Mouse (Mus musculus) bone marrow macrophage, adult 2 months (primary cell): ENCODE measurements around the gene Sp6. TPM values are rescaled to one million over a fixed set of nuclear protein-coding genes. Genes with fewer than 3 reads are reported as not detected.

ENCODE experiments used
- H3K27ac ChIP-seq: 2 replicates; pipeline ENCODE4 v1.5.1; 2012; ENCODE audit warnings: low read depth, low read length; ENCODE audit not compliant: insufficient read depth
- H3K4me1 ChIP-seq: 2 replicates; pipeline ENCODE4 v1.6.1; 2012; ENCODE audit warnings: low read length; ENCODE audit not compliant: control insufficient read depth, insufficient read depth
- H3K4me3 ChIP-seq: 2 replicates; pipeline ENCODE4 v1.5.1; 2012; ENCODE audit warnings: mild to moderate bottlenecking, low read length, moderate library complexity; ENCODE audit not compliant: insufficient read depth
- CTCF ChIP-seq: IDR thresholded peaks from 2 replicates; pipeline ENCODE4 v1.5.1; 2012; ENCODE audit warnings: low read depth, mild to moderate bottlenecking, low read length, moderate library complexity
- POLR2A ChIP-seq: IDR thresholded peaks from 2 replicates; pipeline ENCODE4 v1.6.1; 2012; ENCODE audit warnings: mild to moderate bottlenecking, low read depth, low read length, borderline replicate concordance
- polyA plus RNA-seq: library from polyadenylated mRNA; stranded (reverse); fragments of >200 nt; gene quantifications from 2 replicates; pipeline ENCODE4 v1.2.4, GENCODE M21; 2012; ENCODE audit not compliant: missing spikeins, insufficient read depth, insufficient read length

Gene Sp6
- polyA plus RNA-seq, 1 experiment: 0.31 TPM

DNA sequence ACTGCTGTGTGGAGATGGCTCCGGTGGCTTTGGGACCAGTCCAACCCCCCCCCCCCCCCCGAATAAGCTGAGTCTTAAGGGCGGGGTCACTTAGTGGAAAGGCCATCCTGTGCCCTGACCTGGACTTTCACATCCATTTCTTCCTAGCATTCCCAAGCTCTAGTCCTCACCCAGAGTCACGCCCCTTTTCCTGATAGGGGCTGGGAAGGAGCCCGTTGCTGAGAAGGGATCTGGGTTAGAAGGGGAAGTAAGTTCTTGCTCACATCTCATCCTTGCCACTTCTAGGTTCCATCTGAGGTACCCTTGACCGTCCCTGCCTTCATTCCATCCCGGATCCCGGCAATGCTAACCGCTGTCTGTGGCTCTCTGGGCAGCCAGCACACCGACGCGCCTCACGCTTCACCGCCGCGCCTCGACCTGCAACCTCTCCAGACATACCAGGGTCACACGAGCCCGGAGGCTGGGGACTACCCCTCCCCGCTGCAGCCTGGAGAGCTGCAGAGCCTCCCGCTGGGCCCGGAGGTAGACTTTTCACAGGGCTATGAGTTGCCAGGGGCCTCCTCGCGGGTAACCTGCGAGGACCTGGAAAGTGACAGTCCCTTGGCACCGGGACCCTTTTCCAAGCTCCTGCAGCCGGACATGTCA, 8.0 kb downstream of the Sp6 start:
- Histone ChIP-seq H3K4me3 (peak overlapping the region; percentile 88; the same call in 1 of the 2 replicates), H3K4me1 (peaks cover 7% of the 10 kb centered on the region)

DNA sequence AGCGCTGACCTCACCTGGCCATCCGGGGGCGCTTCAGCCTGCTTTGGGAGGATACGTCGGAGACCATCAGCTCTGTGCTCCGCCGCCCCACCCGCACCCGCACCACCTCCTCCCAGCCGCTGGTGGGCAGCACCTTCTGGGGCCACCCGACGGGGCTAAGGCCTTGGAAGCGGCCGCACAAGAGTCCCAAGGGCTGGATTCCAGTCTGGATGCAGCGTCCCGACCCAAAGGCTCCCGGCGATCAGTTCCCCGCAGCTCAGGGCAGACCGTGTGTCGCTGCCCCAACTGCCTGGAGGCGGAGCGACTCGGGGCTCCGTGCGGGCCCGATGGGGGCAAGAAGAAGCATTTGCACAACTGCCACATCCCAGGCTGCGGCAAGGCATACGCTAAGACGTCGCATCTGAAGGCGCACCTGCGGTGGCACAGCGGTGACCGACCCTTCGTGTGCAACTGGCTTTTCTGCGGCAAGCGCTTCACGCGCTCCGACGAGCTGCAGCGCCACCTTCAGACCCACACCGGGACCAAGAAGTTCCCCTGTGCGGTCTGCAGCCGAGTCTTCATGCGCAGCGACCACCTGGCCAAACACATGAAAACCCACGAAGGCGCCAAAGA, 8.8 kb downstream of the Sp6 start:
- TF ChIP-seq POLR2A (no peak), CTCF (peak; percentile 46)
- H3K4me1 ChIP-seq: peaks cover 7% of the 10 kb centered on the region
- H3K27ac ChIP-seq: no peak overlapping the region
- peak overlapping the region; percentile 88 for H3K4me3 ChIP-seq

More for the DNA sequence above, 8.0 kb downstream of the Sp6 start:
- TF ChIP-seq POLR2A (no peak), CTCF (no peak)
- no peak overlapping the region for H3K27ac ChIP-seq

DNA sequence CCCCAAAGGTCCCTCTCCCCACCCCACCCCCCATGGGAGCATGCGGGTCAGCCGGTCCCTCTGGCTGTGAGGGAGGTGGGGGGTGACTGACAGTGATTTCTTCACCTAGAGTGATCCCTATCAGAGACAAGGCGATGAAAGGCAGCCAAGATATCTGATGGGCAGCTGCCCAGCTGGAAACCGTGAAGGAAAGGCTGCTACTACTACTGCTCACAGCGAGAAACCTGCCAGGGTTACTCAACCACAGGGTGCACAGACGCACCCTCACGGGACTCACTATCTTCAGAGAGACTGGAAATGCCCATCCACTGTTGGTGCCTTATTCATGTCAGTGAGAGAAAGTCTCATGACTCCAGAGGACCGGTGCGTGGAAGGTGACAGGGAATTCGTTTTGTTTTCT, 11.8 kb downstream of the Sp6 start:
- no peak overlapping the region for H3K4me3 ChIP-seq
- H3K27ac ChIP-seq: no peak overlapping the region
- peaks cover 7% of the 10 kb centered on the region for H3K4me1 ChIP-seq
- TF ChIP-seq CTCF (no peak), POLR2A (no peak)

DNA sequence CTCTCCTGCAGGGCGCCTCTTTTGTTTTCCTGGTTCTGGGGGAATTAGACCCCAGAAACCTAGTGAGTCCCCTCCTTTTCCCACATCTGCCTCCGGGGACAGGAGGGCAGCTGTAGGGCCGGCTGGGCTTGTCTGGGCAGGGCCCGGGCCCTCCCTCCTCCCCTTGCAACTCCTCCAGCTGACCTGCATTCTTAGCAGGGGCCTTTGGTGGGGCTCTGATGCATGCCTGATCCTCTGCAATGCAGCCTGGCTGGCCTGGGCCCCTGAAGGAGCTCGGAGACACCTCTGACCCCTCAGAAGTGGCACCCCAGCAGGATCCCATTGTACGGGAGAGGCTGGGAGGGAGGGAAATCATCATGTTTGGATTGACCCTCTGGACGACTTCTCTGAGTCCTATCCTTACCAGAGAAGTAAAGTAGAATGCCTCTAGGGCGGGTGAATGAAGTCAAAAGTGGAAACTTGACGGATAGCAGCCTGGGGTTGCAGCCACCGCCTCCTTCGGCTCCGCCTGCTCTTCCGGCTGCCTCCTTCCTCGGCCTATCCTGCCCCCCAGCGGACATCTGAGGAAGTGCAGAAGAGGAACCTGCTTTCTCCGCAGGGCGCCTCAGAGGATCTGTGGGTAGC, 12.6 kb downstream of the Sp6 start:
- Histone ChIP-seq H3K4me3 (peak overlapping the region; percentile 38), H3K27ac (no peak overlapping the region), H3K4me1 (peaks cover 10% of the 10 kb centered on the region)
- TF ChIP-seq POLR2A: no peak
- peak; percentile 45 for TF ChIP-seq CTCF

DNA sequence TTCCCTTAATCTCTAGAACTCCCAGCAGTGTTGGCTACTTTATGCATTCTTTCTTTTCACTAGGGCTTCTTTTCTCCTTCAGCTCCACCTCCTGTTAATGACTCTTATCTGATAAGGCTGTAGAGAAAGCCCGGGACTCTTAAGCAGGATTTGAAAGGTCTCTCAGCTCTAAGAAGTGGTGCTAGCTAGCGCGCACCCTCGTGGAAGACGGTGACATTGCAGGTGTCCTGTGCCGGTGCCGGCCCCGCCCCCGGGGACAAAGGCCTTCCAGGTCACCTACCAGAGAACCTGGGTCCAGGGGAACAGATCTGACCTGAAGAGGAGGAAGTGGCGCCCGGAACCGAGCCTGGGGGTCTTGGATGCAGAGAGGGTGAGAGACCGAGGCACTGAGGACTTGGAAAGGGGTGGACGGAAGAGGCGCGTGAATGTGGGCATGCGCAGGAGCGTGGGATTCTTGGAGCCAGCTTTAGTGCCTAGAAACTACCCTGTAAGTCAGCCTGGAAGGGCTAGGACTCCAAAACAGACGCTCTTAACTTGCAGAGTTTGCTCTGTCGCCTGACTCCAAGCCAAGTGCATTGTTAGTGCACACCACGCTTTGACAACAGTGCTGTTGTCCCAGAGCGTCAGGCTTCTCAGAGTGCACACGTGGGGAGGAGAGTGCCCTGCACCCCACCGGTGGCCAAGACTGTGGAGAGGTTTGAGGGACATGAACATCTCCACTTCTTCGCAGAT, 16.7 kb downstream of the Sp6 start, which contains the start of gene Scrn2:
TSS of gene Scrn2 (plus strand) at position 253 of the 732 bp plus-strand sequence.
- TF ChIP-seq CTCF: peak; percentile 50; the same call in 1 of the 2 replicates
- TF ChIP-seq POLR2A: no peak
- H3K4me1 ChIP-seq: peaks cover 8% of the 10 kb centered on the region
- H3K4me3 ChIP-seq: peak within 1 kb of the TSS; percentile 74
- no peak within 1 kb of the TSS for H3K27ac ChIP-seq

DNA sequence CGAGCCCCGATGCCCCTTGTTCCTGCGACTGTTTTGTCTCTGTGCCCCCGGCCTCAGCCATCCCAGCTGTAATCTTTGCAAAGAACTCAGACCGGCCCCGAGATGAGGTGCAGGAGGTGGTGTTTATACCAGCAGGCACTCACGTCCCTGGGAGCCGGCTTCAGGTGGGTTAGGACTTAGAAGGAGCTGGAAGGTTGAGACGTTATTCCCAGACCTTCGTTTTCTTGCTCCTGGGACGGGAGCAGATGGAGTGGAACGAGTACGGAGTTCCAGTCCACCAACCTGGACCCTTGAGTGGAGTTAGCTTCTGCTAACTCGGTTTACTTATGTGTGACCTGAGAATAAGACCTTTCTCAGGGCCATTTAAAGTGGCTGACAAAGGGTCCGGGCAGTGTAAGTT, 17.2 kb downstream of the Sp6 start:
- H3K4me1 ChIP-seq: peaks cover 8% of the 10 kb centered on the region
- peak overlapping the region; percentile 74 for H3K4me3 ChIP-seq
- H3K27ac ChIP-seq: no peak overlapping the region
- TF ChIP-seq CTCF (no peak), POLR2A (no peak)

DNA sequence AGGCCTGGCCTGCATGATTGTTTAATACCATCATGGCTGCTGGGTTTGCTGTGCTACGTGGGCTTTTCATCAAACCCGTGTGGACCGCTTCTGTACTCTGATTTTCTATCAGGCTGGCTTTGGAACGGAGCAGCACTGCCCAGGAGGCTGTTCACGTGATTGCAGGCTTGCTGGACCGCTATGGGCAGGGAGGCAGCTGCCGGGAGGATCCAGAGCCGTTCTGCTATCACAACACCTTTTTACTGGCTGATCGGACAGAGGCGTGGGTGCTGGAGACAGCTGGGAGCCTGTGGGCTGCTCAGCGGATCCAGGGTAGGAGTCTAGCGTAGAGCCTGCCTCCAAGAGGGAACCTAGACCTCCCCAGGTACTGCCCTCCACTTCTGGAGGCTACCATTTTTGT, 18.8 kb downstream of the Sp6 start:
- TF ChIP-seq POLR2A: no peak
- no peak for TF ChIP-seq CTCF
- peaks cover 3% of the 10 kb centered on the region; the same call in 1 of the 2 replicates for H3K4me1 ChIP-seq
- no peak overlapping the region for H3K27ac ChIP-seq

DNA sequence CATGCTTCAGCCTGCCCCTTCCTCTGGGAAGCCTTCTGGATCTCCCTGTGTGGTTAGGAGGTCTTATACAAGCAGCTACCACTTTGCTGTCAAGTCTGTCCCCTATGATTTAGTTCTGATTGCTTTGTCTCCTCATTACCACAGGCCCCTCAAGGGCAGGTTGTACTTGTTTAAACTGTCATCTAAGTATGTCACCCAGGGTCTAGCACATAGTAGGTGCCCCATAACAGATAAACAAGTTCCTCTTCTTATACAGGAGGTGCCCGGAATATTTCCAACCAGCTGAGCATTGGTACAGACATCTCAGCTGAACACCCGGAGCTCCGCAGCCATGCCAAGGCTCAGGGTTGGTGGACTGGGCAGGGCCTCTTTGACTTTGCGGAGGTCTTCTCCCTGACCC, 19.3 kb downstream of the Sp6 start:
- H3K4me1 ChIP-seq: peaks cover 3% of the 10 kb centered on the region; the same call in 1 of the 2 replicates

More for the DNA sequence above, 18.8 kb downstream of the Sp6 start:
- no peak overlapping the region for H3K4me3 ChIP-seq

DNA sequence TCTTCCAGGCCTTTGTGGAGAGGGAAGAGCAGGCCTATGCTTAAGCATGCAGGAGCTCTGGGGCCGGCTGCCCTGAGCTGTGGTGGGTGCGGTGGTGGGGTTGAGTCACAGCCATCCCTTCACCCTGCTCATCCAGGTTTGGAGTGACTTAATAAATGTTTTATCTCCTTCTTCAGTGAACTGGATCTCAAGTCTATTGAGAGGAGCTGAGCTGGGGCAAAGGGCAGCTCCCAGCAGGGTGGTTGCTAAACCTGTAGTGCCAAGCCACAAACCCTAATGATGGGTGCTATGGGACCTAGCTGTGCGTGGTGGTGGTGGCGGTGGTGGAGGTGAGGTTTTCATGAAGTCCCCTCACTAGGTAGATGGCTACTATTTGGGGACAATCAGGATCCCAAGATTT, 20.6 kb downstream of the Sp6 start:
- Histone ChIP-seq H3K4me1 (peaks cover 3% of the 10 kb centered on the region; the same call in 1 of the 2 replicates), H3K27ac (no peak overlapping the region)
- TF ChIP-seq POLR2A (no peak), CTCF (no peak)

More for the DNA sequence above, 19.3 kb downstream of the Sp6 start:
- Histone ChIP-seq H3K4me3 (no peak overlapping the region), H3K27ac (no peak overlapping the region)
- TF ChIP-seq POLR2A: no peak
- no peak for TF ChIP-seq CTCF

DNA sequence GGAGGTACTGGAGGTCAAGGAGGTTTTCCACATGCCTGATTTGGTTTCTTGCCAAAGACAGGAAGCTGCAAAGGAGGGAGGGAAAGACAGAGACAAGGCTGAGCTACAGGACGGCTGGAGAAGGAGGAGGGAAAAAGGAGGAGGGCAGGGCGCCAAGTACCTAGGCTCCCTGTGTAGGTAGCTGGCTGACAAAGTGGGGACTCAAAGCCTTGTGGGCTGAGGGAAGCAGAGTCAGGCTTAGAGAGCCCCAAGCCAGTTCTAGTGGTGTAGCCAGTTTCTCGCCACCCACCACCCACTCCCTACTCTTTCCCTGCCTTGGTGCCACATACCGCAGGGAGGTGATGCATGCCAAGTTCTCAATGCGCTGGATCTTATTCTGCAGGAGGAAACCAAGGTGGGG, 22.9 kb downstream of the Sp6 start:
- Histone ChIP-seq H3K27ac (no peak overlapping the region), H3K4me3 (no peak overlapping the region), H3K4me1 (peaks cover 4% of the 10 kb centered on the region)
- no peak for TF ChIP-seq POLR2A
- TF ChIP-seq CTCF: no peak

More for the DNA sequence above, 20.6 kb downstream of the Sp6 start:
- H3K4me3 ChIP-seq: no peak overlapping the region
